Mouse (Mus musculus) right cerebral cortex, postnatal 4 days (tissue): ENCODE results near the gene Cxcr1.
"Not testable (repeated sequence)": the region's sequence is repeated elsewhere in the genome, so short reads cannot be mapped to it uniquely, and the experiment has no call there.

ENCODE experiments used
- DNase-seq: peaks from one replicate; pipeline ENCODE4 v3.0.0-alpha.2; 2022

Gene Cxcr1

GRCm38 (mm10) chr1:74195961-74196360, 1.5 kb upstream of the Cxcr1 start:
- DNase-seq = no peak

DNA sequence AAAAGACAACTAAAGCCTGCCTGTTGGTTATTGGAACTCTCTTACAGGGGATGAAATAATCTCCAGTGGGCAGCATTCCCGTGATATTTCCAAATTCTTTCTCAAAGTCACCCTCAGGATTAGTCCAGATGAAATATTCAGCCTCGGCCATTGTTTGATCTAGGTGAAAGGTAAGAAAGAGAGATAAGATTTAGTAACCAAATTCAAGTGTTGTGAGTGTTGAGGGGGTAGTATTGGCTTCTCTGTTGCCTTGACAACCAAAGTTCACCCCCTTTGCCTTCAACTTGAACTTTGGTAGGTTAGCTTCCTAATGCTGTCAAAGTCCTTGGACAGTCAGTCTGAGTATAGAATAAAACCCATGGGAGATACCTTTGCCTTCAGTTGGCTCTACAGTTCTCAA, 1.7 kb downstream of the Cxcr1 start:
- no peak for DNase-seq

GRCm38 (mm10) chr1:74190471-74190870, 4.0 kb downstream of the Cxcr1 start:
- DNase-seq = no peak

- no peak for DNase-seq
These were observed 11.4 kb downstream of the Cxcr1 start for GRCm38 (mm10) chr1:74183006-74183405.

DNA sequence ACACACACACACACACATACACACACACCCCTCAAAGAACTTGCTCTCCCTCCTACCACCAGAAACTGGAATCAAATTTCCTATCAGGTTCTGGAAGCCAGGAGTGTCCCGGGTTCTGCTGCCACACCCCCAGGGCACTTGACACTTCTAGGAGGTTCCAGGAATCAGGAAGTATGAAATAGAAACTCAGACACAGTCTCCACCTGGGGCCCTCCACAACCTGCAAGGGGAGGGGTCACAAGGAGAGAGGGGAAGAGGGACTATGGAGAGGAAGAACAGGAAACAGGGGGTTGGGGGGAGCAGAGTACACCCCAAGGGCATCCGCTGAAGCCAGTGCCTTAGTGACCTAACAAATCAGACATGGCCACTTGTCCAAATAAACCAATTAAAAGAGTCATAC, 13.0 kb downstream of the Cxcr1 start:
- no peak for DNase-seq

- no peak for DNase-seq
These were observed 14.6 kb downstream of the Cxcr1 start for GRCm38 (mm10) chr1:74179624-74180408.

GRCm38 (mm10) chr1:74178618-74179017, 15.8 kb downstream of the Cxcr1 start:
- DNase-seq = no peak

DNA sequence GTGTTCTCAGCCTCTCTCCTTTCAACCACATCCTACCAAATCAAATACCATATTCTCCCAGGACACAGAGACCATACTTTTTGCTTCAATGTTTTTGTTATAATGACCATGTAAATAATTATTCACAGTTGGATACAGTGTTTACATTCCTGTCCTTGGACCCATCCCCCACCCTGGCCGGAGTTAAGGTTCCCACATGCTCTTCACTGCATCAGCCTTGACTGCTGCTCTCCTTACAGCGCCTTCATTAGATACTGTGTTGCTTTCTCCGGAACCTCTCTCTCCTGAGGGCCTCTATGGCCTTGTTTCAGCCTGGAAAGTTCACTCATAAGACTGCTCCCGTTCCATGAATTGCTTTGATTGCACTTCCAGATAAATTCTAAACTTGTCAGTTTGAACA, 18.7 kb downstream of the Cxcr1 start:
- no peak for DNase-seq

GRCm38 (mm10) chr1:74172722-74173121, 21.7 kb downstream of the Cxcr1 start:
- DNase-seq = no peak

DNA sequence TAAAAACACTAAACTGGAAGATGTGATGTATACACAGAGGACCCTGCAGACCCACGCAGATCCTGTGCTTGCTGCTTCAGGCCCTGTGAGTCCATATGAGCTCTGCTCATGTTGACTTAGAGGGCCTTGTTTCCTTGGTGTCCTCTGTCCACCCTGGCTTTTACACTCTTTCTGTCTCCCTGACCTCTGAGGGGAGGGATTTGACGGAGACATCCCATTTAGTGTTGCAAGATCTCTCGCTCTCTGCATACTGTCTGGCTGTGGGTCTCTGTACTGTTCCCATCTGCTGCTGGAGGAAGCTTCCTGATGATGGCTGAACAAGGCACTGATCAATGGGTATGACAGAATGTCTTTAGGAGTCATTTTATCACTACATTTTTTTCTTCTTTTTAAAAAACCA, 24.7 kb downstream of the Cxcr1 start:
- DNase-seq = no peak

- DNase-seq = no peak
These were observed 27.3 kb downstream of the Cxcr1 start for GRCm38 (mm10) chr1:74167136-74167535.

DNA sequence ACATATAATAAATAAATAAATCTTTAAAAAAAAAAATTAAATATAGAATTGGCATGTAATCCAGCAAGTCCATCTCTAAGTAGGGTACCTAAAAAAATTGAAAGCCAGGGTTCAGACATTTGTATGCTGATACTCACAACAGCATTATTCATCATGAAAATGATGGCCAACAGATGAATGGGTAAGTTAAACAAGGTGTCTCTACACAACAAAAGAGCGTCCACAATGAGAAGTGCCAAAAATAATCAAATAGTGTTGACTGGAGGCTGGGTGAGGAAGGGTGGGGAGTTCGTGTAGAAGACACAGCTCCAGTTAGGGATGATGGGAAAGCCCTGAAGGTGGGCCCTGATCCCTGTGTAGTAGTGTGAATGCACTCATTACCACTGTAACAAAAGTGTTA, 34.4 kb downstream of the Cxcr1 start:
- no peak for DNase-seq

- DNase-seq = not testable (repeated sequence)
These were observed 34.8 kb downstream of the Cxcr1 start for GRCm38 (mm10) chr1:74159613-74160012.

- no peak for DNase-seq
These were observed 38.0 kb downstream of the Cxcr1 start for GRCm38 (mm10) chr1:74156381-74156910.

DNA sequence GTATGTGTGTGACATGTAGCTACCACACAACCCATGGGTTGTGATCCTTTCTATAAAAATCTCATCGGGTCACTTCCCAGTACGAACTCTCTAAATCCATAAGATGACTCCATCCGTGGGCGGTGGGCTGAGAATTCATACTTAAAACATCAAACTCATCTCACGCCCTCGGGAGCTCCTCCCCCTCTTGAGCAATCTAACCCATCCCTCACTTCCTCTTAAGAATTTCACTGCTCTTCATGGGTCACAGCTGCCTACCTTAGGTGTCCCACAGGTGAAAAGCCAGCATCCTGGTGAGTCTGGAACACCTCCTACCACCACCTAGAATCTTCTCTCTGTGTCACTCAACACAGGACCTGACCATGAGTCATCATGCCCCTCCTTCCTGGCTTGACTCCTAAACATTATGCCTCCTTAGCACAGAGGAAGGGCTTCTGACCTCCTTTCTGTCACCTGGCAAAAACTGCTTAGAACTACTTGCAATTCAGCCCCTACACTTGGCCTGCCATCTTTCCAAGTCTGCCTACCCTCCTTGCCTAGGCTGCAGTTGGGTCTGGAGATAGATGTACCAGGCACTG, 38.9 kb downstream of the Cxcr1 start:
- no peak for DNase-seq

DNA sequence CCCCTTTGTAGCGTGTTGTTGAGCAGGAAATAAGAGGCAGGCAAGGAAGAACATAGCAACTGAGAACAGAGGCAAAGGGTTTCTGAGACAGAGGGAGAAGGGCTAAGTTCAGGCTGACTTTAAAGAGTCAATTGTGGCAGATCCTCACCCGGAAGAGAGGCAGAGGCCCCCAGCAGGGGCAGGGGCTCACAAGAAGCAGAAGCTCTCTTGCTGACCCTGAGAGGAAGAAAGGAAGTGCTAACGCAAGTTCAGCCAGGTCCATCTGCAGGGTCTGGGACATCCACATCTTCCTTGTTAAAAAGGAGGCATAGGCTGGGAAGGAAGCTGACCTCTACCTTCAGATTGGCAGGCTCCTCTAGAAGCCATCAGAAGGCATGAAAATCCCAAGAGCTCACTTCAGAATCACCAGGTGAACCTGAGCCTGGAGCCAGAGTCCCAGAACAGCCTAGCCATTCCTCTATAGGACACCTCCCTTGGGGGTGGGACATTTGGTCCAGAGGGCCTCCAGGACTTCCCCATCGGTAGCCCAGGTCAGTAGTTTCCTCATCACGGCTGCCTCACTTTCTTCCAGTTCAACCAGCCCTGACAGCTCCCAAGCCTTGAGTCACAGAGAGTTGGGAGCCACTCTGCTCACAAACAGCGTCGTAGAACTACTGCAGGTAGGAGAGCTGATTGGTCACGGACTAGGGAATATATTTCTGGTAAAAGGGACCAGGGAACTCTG, 40.8 kb downstream of the Cxcr1 start, which contains the start of gene Cxcr2:
TSS of gene Cxcr2 (plus strand) at position 529 of the 724 bp plus-strand sequence.
- DNase-seq = no peak

DNA sequence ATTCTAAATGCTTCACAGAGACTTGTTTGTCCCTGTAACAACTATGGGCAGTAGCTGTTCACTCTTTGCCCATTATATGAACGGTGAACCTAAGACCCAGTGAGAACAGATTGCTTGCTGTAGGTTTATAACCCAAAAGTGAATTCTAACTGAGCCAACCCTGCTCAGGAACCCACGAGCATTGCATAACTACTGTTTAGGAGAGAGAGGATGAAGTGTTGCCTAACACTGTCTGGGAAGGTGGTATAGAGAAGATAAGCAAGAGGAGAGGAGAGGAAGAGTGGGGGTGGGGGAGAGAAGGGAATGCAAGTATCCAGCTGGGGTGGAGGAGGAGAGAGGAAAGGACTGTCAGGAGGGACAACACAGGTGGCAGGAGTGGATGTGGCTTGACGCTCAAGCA, 43.3 kb downstream of the Cxcr1 start:
- no peak for DNase-seq

DNA sequence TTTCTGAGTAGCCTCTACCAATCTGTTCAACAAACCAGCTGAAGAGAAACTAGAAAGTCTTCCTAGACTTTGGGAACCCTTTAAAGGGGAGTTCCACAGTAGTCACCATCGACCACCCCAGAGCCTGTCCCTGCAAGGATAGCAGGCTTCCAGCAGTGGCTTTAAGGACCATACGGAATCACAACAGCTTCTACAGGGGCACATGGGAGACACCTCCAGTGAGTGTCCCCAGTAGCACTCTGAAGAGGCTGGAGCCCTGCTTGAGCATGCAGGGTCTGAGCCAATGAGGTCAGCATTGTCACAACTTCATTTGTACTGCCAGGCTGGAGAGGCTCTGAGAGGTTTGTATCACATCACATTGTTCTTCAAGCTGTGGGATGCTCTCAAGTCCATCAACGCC, 44.3 kb downstream of the Cxcr1 start:
- DNase-seq = no peak

GRCm38 (mm10) chr1:74149106-74149885, 45.1 kb downstream of the Cxcr1 start:
- DNase-seq = no peak
